Mouse (Mus musculus) urinary bladder, postnatal 36 days (tissue): ENCODE results near the gene Poglut1.

Experiments used
- DNase-seq, 2 experiments: peaks; one replicate each; pipeline ENCODE4 v3.0.0; 2022; ENCODE audit warnings: low spot score in 2 of 2, mixed read lengths in 1 of 2

The Poglut1 gene

DNA sequence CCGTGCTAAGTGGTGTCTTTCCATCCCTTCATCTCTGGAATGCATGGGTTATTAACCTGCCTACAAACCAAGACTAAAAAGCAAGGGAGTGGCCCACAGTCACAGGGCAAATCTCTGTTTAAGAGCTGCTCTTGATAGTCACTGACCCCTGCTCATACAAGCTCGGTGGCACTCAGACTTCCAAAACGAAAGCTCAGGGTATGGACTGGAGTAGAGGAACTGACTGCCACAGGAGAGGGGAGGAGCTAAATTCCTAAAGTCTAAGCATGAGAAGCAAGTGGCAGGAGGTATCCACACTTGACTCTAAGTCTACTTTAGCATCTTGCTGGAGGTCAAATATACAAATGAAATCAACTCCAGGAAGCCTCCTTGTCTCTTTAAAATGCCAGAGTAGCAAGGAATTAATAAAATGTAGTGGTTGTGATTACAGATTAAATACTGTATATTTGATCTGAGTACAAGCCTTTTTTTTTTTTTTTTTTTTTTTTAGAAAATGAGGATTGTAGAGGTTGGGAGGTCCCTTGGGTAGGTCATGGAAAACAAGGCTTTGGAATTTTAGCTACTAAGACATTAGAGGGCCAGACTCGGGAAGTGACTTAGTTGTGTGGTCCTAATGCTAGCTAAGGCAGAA lies 74.3 kb downstream of the Poglut1 start:
- DNase-seq: no peak
